In genomic region chr4:97843981-97844690, GRCm38 (mm10) we compare ENCODE assay signal across 11 mouse cellular contexts.
DNase-seq lines count a peak whose midpoint lies in the region; ATAC-seq and TF ChIP-seq lines count a peak whose summit lies in the region.
"Had no signal": no experiment of that assay in that cellular context is flagged by ENCODE, and none has a peak within 500 bp of the region (broad histone marks: within the 10 kb centered on the region; RNA-seq: fewer than 3 reads in every experiment).

No protein-coding gene starts in this region.

- no peak overlapping the region for H3K9ac ChIP-seq in heart, postnatal 0 days (replicated peaks; ENCODE audit: low read depth, low read length)
- no peak overlapping the region for H3K9ac ChIP-seq in midbrain, embryonic 11.5 days (ENCODE audit: low read length)
- no peak overlapping the region for H3K9ac ChIP-seq in midbrain, postnatal 0 days (replicated peaks; ENCODE audit: low read length, poor library complexity, severe bottlenecking)
- peak overlapping the region; percentile 17; the same call in 1 of the 2 replicates for H3K9ac ChIP-seq in forebrain, embryonic 15.5 days (replicated peaks)
- H3K9ac ChIP-seq in stomach, embryonic 16.5 days (ENCODE audit: low read length): no peak overlapping the region
- H3K9ac ChIP-seq: liver, embryonic 12.5 days had no signal

- DNase-seq in heart, postnatal 0 days (ENCODE audit: low spot score): no peak
- DNase-seq in heart, postnatal 4 days: no peak
- peak; percentile 91 for DNase-seq in midbrain, embryonic 11.5 days (ENCODE audit: low spot score, missing footprints)
- no peak for DNase-seq in midbrain, postnatal 0 days (ENCODE audit: low spot score)
- no peak for DNase-seq in adrenal gland, postnatal 14 days
- DNase-seq in frontal cortex, postnatal 36 days (ENCODE audit: low spot score in 2 of 2): no peak
- DNase-seq: thymus, postnatal 14 days had no signal

- H3K4me1 ChIP-seq in heart, postnatal 0 days (ENCODE audit: control insufficient read depth, insufficient read depth): peaks cover 47% of the 10 kb centered on the region
- H3K4me1 ChIP-seq in midbrain, embryonic 11.5 days (ENCODE audit: control insufficient read depth, insufficient read depth, low read length): peaks cover 26% of the 10 kb centered on the region
- H3K4me1 ChIP-seq in midbrain, postnatal 0 days (ENCODE audit: insufficient read depth, low read length): 0 out of 2 replicates have a peak, but pooled peaks cover 4% of the 10 kb centered on the region
- peaks cover 53% of the 10 kb centered on the region for H3K4me1 ChIP-seq in forebrain, embryonic 15.5 days
- H3K4me1 ChIP-seq in stomach, embryonic 16.5 days (ENCODE audit: control insufficient read depth, insufficient read depth, low read length): peaks cover 44% of the 10 kb centered on the region

- H3K27ac ChIP-seq in heart, postnatal 0 days (ENCODE audit: low read depth): peak overlapping the region; percentile 44
- H3K27ac ChIP-seq in midbrain, embryonic 11.5 days (ENCODE audit: low read depth, low read length): no peak overlapping the region
- H3K27ac ChIP-seq in midbrain, postnatal 0 days (ENCODE audit: low read depth, low read length): no peak overlapping the region
- 0 out of 2 replicates have a peak overlapping the region, but pooled peaks have one; percentile 26 for H3K27ac ChIP-seq in forebrain, embryonic 15.5 days (replicated peaks)
- peak overlapping the region; percentile 87 for H3K27ac ChIP-seq in stomach, embryonic 16.5 days (ENCODE audit: low read length)
- H3K27ac ChIP-seq: liver, embryonic 12.5 days had no signal

- no peak for ATAC-seq in heart, postnatal 0 days (ENCODE audit: insufficient read depth, low read depth)
- ATAC-seq in midbrain, embryonic 11.5 days (ENCODE audit: low FRiP score): peak; percentile 48
- no peak for ATAC-seq in midbrain, postnatal 0 days (ENCODE audit: low FRiP score)
- no peak for ATAC-seq in forebrain, embryonic 15.5 days (replicated peaks)
- ATAC-seq in stomach, embryonic 16.5 days (ENCODE audit: insufficient read depth, low FRiP score): no peak
- ATAC-seq: liver, embryonic 12.5 days had no signal

- no peak for TF ChIP-seq EP300 in heart, postnatal 0 days (IDR thresholded peaks at IDR 0.05; ENCODE audit: low read depth)

- no peak overlapping the region for H3K4me3 ChIP-seq in heart, postnatal 0 days (ENCODE audit: low read depth, low read length)
- H3K4me3 ChIP-seq in midbrain, embryonic 11.5 days (ENCODE audit: low read depth, low read length): no peak overlapping the region
- no peak overlapping the region for H3K4me3 ChIP-seq in midbrain, postnatal 0 days (ENCODE audit: low read depth, low read length)
- no peak overlapping the region for H3K4me3 ChIP-seq in forebrain, embryonic 15.5 days
- no peak overlapping the region for H3K4me3 ChIP-seq in stomach, embryonic 16.5 days (replicated peaks; ENCODE audit: low read length)
- H3K4me3 ChIP-seq: erythroblast, embryonic 14.5 days; liver, embryonic 12.5 days had no signal

- no peaks in the 10 kb centered on the region for H3K9me3 ChIP-seq in heart, postnatal 0 days (replicated peaks; ENCODE audit: control insufficient read depth, low read length)
- no peaks in the 10 kb centered on the region for H3K9me3 ChIP-seq in midbrain, embryonic 11.5 days (ENCODE audit: control insufficient read depth, low read length)
- H3K9me3 ChIP-seq in midbrain, postnatal 0 days (ENCODE audit: low read length): no peaks in the 10 kb centered on the region
- no peaks in the 10 kb centered on the region for H3K9me3 ChIP-seq in forebrain, embryonic 15.5 days
- H3K9me3 ChIP-seq in stomach, embryonic 16.5 days (replicated peaks; ENCODE audit: control insufficient read depth, low read length): no peaks in the 10 kb centered on the region
- H3K9me3 ChIP-seq: liver, embryonic 12.5 days had no signal

- no peak overlapping the region for H3K4me2 ChIP-seq in heart, postnatal 0 days (ENCODE audit: low read depth, low read length)
- no peak overlapping the region for H3K4me2 ChIP-seq in midbrain, embryonic 11.5 days
- H3K4me2 ChIP-seq in midbrain, postnatal 0 days (ENCODE audit: low read depth, low read length, poor library complexity, severe bottlenecking): no peak overlapping the region
- peak overlapping the region; percentile 23; the same call in 1 of the 2 replicates for H3K4me2 ChIP-seq in forebrain, embryonic 15.5 days (replicated peaks)
- H3K4me2 ChIP-seq in stomach, embryonic 16.5 days (ENCODE audit: low read depth, low read length): no peak overlapping the region
- H3K4me2 ChIP-seq: liver, embryonic 12.5 days had no signal

- 68% methylated on average over 15 of the region's 15 CpGs for WGBS in heart, postnatal 0 days
- WGBS in midbrain, embryonic 11.5 days: 16% methylated on average over 15 of the region's 15 CpGs
- WGBS in midbrain, postnatal 0 days: 16% methylated on average over 15 of the region's 15 CpGs
- WGBS in forebrain, embryonic 15.5 days: 7% methylated on average over 15 of the region's 15 CpGs
- WGBS in stomach, embryonic 16.5 days: 58% methylated on average over 15 of the region's 15 CpGs

- H3K36me3 ChIP-seq in heart, postnatal 0 days (replicated peaks; ENCODE audit: control insufficient read depth, insufficient read depth, low read length): no peaks in the 10 kb centered on the region
- H3K36me3 ChIP-seq in midbrain, embryonic 11.5 days (ENCODE audit: control insufficient read depth, insufficient read depth, low read length): no peaks in the 10 kb centered on the region
- no peaks in the 10 kb centered on the region for H3K36me3 ChIP-seq in midbrain, postnatal 0 days (ENCODE audit: insufficient read depth, low read length)
- no peaks in the 10 kb centered on the region for H3K36me3 ChIP-seq in forebrain, embryonic 15.5 days
- H3K36me3 ChIP-seq in stomach, embryonic 16.5 days (ENCODE audit: control insufficient read depth, insufficient read depth, low read length): no peaks in the 10 kb centered on the region
- H3K36me3 ChIP-seq: liver, embryonic 12.5 days had no signal

- TF ChIP-seq CTCF in heart, postnatal 0 days (IDR thresholded peaks at IDR 0.05; ENCODE audit: low read depth): no peak
- TF ChIP-seq CTCF in midbrain, postnatal 0 days (IDR thresholded peaks at IDR 0.05): no peak

- H3K27me3 ChIP-seq in heart, postnatal 0 days (ENCODE audit: control insufficient read depth, insufficient read depth, low read length): no peaks in the 10 kb centered on the region
- peaks cover 74% of the 10 kb centered on the region for H3K27me3 ChIP-seq in midbrain, embryonic 11.5 days (ENCODE audit: control insufficient read depth, insufficient read depth, low read length)
- no peaks in the 10 kb centered on the region for H3K27me3 ChIP-seq in midbrain, postnatal 0 days (ENCODE audit: insufficient read depth, low read length)
- no peaks in the 10 kb centered on the region for H3K27me3 ChIP-seq in forebrain, embryonic 15.5 days
- no peaks in the 10 kb centered on the region for H3K27me3 ChIP-seq in stomach, embryonic 16.5 days (ENCODE audit: control insufficient read depth, insufficient read depth, low read length)
- H3K27me3 ChIP-seq: liver, embryonic 12.5 days had no signal

Comparison
In these comparisons a context has a peak if more than half of its experiments do, and no peak if none do; other contexts are left out.
1. H3K27ac ChIP-seq: peak in heart, postnatal 0 days (single experiment), forebrain, embryonic 15.5 days (single experiment) and stomach, embryonic 16.5 days (single experiment); none in midbrain, embryonic 11.5 days (single experiment) and midbrain, postnatal 0 days (single experiment).